16 mouse cellular contexts compared by ENCODE assay signal in genomic region chr9:96753921-96754624, GRCm38 (mm10). TPM values are rescaled to one million over a fixed set of nuclear protein-coding genes. Genes with fewer than 3 reads are reported as not detected.
A peak's percentile ranks its signal among the peaks of the same experiment; 100 is the strongest.
DNase-seq lines count a peak whose midpoint lies in the region; ATAC-seq lines count a peak whose summit lies in the region.
"Had no signal": no experiment of that assay in that cellular context is flagged by ENCODE, and none has a peak within 500 bp of the region (broad histone marks: within the 10 kb centered on the region; RNA-seq: fewer than 3 reads in every experiment).

No protein-coding gene starts in this region.

- no peak overlapping the region for H3K4me2 ChIP-seq in midbrain, embryonic 16.5 days (ENCODE audit: low read length)
- peak overlapping the region; percentile 10; the same call in 1 of the 2 replicates for H3K4me2 ChIP-seq in heart, embryonic 16.5 days (ENCODE audit: low read depth, low read length)
- H3K4me2 ChIP-seq: hindbrain, embryonic 13.5 days; kidney, embryonic 15.5 days; limb, embryonic 15.5 days had no signal

- H3K36me3 ChIP-seq in midbrain, embryonic 10.5 days, result no peaks in the 10 kb centered on the region
- H3K36me3 ChIP-seq in midbrain, embryonic 16.5 days (ENCODE audit: control insufficient read depth, insufficient read depth, low read length), result no peaks in the 10 kb centered on the region
- H3K36me3 ChIP-seq in heart, embryonic 16.5 days (ENCODE audit: control insufficient read depth, insufficient read depth), result peaks cover 5% of the 10 kb centered on the region; the same call in 1 of the 2 replicates
- H3K36me3 ChIP-seq: hindbrain, embryonic 13.5 days; limb, embryonic 15.5 days had no signal

- H3K4me1 ChIP-seq in midbrain, embryonic 10.5 days, result peaks cover 15% of the 10 kb centered on the region
- no peaks in the 10 kb centered on the region for H3K4me1 ChIP-seq in midbrain, embryonic 16.5 days (ENCODE audit: control insufficient read depth, insufficient read depth, low read length)
- H3K4me1 ChIP-seq in heart, embryonic 16.5 days (ENCODE audit: control insufficient read depth, insufficient read depth, low read length), result peaks cover 21% of the 10 kb centered on the region

- H3K9ac ChIP-seq in midbrain, embryonic 16.5 days (ENCODE audit: low read depth, low read length), result no peak overlapping the region
- no peak overlapping the region for H3K9ac ChIP-seq in heart, embryonic 16.5 days (ENCODE audit: low read length)
- H3K9ac ChIP-seq: hindbrain, embryonic 13.5 days; kidney, embryonic 15.5 days; limb, embryonic 15.5 days had no signal

- H3K27ac ChIP-seq in midbrain, embryonic 10.5 days (replicated peaks), result 0 out of 2 replicates have a peak overlapping the region, but pooled peaks have one; percentile 28
- H3K27ac ChIP-seq in midbrain, embryonic 16.5 days (ENCODE audit: low read length), result no peak overlapping the region
- H3K27ac ChIP-seq in heart, embryonic 16.5 days (ENCODE audit: low read length), result no peak overlapping the region
- H3K27ac ChIP-seq: hindbrain, embryonic 13.5 days; kidney, embryonic 15.5 days; limb, embryonic 15.5 days; macrophage had no signal

- no peaks in the 10 kb centered on the region for H3K9me3 ChIP-seq in midbrain, embryonic 10.5 days (replicated peaks)
- no peaks in the 10 kb centered on the region for H3K9me3 ChIP-seq in midbrain, embryonic 16.5 days (replicated peaks; ENCODE audit: control insufficient read depth, low read length, poor library complexity, severe bottlenecking)
- H3K9me3 ChIP-seq in heart, embryonic 16.5 days (replicated peaks; ENCODE audit: control insufficient read depth, low read length), result 0 out of 2 replicates have a peak, but pooled peaks cover 2% of the 10 kb centered on the region
- H3K9me3 ChIP-seq: hindbrain, embryonic 13.5 days; kidney, embryonic 15.5 days; limb, embryonic 15.5 days had no signal

- no peaks in the 10 kb centered on the region; the same call in 1 of the 2 replicates for H3K27me3 ChIP-seq in midbrain, embryonic 10.5 days (ENCODE audit: low read depth, poor library complexity, severe bottlenecking)
- no peaks in the 10 kb centered on the region for H3K27me3 ChIP-seq in midbrain, embryonic 16.5 days (ENCODE audit: control insufficient read depth, insufficient read depth, low read depth, low read length)
- H3K27me3 ChIP-seq in heart, embryonic 16.5 days (ENCODE audit: control insufficient read depth, insufficient read depth, low read length), result no peaks in the 10 kb centered on the region
- H3K27me3 ChIP-seq: hindbrain, embryonic 13.5 days; kidney, embryonic 15.5 days; limb, embryonic 15.5 days had no signal

- intact Hi-C loops in heart, postnatal 36 days (cut with DNase I), result loop anchor here (2.0 kb wide), 1 partner anchor 39 kb away; no protein-coding TSS in a partner anchor
- intact Hi-C loops in left cerebral cortex, postnatal 4 days (cut with DNase I), result loop anchor here (10.0 kb wide), 1 partner anchor 79 kb away; no protein-coding TSS in a partner anchor

- peak; percentile 54 to 55 for DNase-seq in heart, adult 18-20 months
- no peak for DNase-seq in heart, postnatal 36 days
- DNase-seq in midbrain, embryonic 10.5 days (ENCODE audit: low spot score), result no peak
- no peak for DNase-seq in layer of hippocampus, postnatal 14 days (ENCODE audit: low spot score in 2 of 2)
- DNase-seq in left cerebral cortex, postnatal 4 days, result no peak
- no peak for DNase-seq in thymus, postnatal 4 days
- DNase-seq: adrenal gland, postnatal 36 days; cerebellum, adult 18-20 months; embryo, embryonic 11 days had no signal

- H3K4me3 ChIP-seq in midbrain, embryonic 10.5 days, result no peak overlapping the region
- no peak overlapping the region for H3K4me3 ChIP-seq in midbrain, embryonic 16.5 days (ENCODE audit: low read depth, low read length)
- H3K4me3 ChIP-seq in heart, embryonic 16.5 days (ENCODE audit: low read length), result no peak overlapping the region
- H3K4me3 ChIP-seq: erythroblast, embryonic 14.5 days; hindbrain, embryonic 13.5 days; kidney, embryonic 15.5 days; limb, embryonic 15.5 days had no signal

- 80% methylated on average over 11 of the region's 11 CpGs for WGBS in midbrain, embryonic 10.5 days
- WGBS in midbrain, embryonic 16.5 days, result 81% methylated on average over 11 of the region's 11 CpGs
- WGBS in heart, embryonic 16.5 days, result 43% methylated on average over 11 of the region's 11 CpGs

- no peak for ATAC-seq in midbrain, embryonic 16.5 days
- no peak for ATAC-seq in heart, embryonic 16.5 days (replicated peaks; ENCODE audit: extremely low read depth, insufficient read depth, low FRiP score)

RNA-seq across cellular contexts. Expression of gene Zbtb38, which starts 1.4 kb away (rescaled TPM):
- total RNA-seq in heart, adult 18-20 months (2021), result 10 to 100 TPM; 34.7 to 42.9 TPM
- 10 to 100 TPM; 39.1 to 39.8 TPM for total RNA-seq in heart, postnatal 36 days (2021)
- 8.1 and 10.6 TPM in 2 replicates for polyA plus RNA-seq in midbrain, embryonic 10.5 days (2016; fragmentation: Nextera tagmentation; extraction: Ambion mirVana)
- polyA plus RNA-seq in midbrain, embryonic 16.5 days (2015; fragmentation: Nextera tagmentation; extraction: Ambion mirVana), result 57.1 and 58.1 TPM in 2 replicates
- 28.3 and 29.6 TPM in 2 replicates for polyA plus RNA-seq in heart, embryonic 16.5 days (2015; fragmentation: Nextera tagmentation; extraction: Ambion mirVana)
- total RNA-seq in layer of hippocampus, postnatal 14 days (2021), result 10 to 100 TPM; 42.4 to 45.3 TPM
- total RNA-seq in left cerebral cortex, postnatal 4 days (2021), result 10 to 100 TPM; 65.6 to 66.3 TPM

Comparison
In these comparisons a context has a peak if more than half of its experiments do, and no peak if none do; other contexts are left out.
1. DNase-seq: peak in heart, adult 18-20 months (2 of 2); none in heart, postnatal 36 days (0 of 2), midbrain, embryonic 10.5 days (single experiment), layer of hippocampus, postnatal 14 days (0 of 2), left cerebral cortex, postnatal 4 days (single experiment) and thymus, postnatal 4 days (single experiment).